Mouse (Mus musculus): ENCODE results near the gene Slc35a3.

DNA sequence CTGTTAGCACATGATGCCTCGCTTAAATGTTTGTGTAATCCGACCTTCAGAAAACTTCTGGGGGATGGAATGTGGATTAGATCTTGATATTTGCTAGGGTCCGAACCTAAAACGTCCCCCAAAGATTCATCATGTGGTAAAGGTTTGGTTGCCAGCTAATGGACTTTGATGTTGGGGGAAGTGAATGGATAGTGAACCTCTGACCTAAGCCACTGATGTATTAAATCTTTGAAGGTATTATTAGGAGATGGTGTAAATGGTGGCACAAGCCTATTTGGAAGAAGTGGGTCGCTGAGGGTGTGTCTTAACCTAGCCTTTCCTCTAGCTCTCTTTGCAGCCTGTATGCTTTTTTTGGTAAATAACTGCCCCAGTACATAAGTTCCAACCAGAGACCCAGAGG is 400 bp upstream of the Slc35a3 start:
- no peak for TF ChIP-seq POLR2A (IDR thresholded peaks at IDR 0.05; ENCODE audit: borderline replicate concordance, low read depth, low read length)
- no peak for TF ChIP-seq CTCF (IDR thresholded peaks at IDR 0.05; ENCODE audit: low read depth, low read length)

Measured in bone marrow macrophage, adult 2 months (primary cell).